Mouse (Mus musculus): ENCODE measurements around the gene Nemf. TPM values are rescaled to one million over a fixed set of nuclear protein-coding genes. Genes with fewer than 3 reads are reported as not detected.

Nemf gene
- polyA plus RNA-seq (2012): 0.12 and 0.79 TPM in 2 replicates

DNA sequence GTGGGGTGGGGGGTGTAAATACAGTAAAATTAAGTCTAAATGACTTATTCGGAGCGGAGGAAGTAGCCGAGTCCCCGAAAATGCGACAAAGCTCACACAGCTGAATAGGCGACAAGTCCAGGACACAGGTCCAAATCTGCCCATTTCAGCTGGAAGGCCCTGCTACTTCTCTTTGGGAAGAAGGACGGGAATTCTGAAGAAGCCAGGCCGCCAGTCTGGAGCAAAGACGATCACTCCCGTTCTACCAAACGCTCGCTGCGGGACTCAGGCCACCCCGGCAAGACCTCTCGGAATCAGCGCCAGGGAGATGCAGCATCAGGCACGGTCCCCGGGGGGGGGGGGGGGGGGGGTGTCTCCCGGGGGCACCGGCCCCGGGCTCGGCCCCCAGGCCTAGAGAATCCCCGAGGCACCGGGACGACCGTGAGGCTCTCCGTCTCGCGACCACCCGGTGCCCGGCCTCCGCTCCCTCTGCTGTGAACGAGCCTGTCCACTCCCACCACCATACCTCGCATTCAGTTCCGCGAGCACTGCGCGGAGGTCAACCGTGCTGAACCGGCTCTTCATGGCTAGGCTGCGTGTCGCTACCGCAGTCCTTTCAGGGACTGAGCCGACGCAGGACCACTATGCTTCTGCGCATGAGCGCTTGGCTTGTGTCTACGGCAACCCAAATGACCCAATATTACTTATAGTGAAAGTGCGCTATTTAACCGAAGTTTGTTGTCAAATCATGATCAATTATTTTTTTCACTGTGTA lies at the start of gene Nemf:
TSS of gene Nemf (minus strand) at position 620 of the 754 bp plus-strand sequence.
- peaks cover 18% of the 10 kb centered on the region for H3K4me1 ChIP-seq (ENCODE audit: control insufficient read depth)
- peaks cover 35% of the 10 kb centered on the region for H3K36me3 ChIP-seq (ENCODE audit: control insufficient read depth)
- no peaks in the 10 kb centered on the region for H3K27me3 ChIP-seq (ENCODE audit: control insufficient read depth)
- no peak for TF ChIP-seq TAL1 (IDR thresholded peaks at IDR 0.05; ENCODE audit: low read length)
- no peak for TF ChIP-seq GATA1 (IDR thresholded peaks at IDR 0.05; ENCODE audit: low read length)
- no peaks in the 10 kb centered on the region for H3K9me3 ChIP-seq (ENCODE audit: control insufficient read depth, low read length)
- peak within 1 kb of the TSS; percentile 100 for H3K4me3 ChIP-seq (replicated peaks)

DNA sequence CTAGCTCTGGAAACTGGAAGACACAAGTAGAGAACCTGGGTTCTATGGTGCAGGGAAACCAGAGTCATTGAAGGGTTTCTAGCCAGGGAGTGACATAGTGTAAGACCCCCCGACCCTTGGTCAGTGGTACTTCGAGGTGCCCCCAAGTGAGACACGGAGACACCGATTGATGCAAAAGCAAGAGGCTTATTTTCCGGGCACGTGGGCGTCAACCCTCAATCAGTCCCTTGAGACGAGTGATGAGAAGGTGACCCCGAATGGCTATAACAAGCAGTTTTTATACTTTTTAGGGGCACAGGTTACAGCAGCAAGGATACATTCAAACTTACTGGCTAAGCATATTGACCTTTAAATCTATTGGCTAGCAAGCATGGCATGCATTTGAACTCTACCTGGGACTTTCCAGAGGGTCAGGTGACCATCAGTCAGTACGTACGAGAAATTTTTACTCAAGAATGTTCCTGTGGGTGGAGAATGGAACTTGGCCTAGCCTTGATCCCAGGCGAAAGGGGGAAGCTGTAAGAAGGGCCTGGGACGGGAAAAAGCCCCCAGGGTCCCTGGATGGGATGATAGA lies 45.7 kb upstream of the Nemf start:
- Histone ChIP-seq H3K9me3 (ENCODE audit: control insufficient read depth, low read length) (no peaks in the 10 kb centered on the region), H3K36me3 (ENCODE audit: control insufficient read depth) (no peaks in the 10 kb centered on the region), H3K4me1 (ENCODE audit: control insufficient read depth) (no peaks in the 10 kb centered on the region), H3K27me3 (ENCODE audit: control insufficient read depth) (no peaks in the 10 kb centered on the region), H3K4me3 (replicated peaks) (no peak overlapping the region)
- TF ChIP-seq TAL1 (IDR thresholded peaks at IDR 0.05; ENCODE audit: low read length): no peak
- TF ChIP-seq GATA1 (IDR thresholded peaks at IDR 0.05; ENCODE audit: low read length): no peak

DNA sequence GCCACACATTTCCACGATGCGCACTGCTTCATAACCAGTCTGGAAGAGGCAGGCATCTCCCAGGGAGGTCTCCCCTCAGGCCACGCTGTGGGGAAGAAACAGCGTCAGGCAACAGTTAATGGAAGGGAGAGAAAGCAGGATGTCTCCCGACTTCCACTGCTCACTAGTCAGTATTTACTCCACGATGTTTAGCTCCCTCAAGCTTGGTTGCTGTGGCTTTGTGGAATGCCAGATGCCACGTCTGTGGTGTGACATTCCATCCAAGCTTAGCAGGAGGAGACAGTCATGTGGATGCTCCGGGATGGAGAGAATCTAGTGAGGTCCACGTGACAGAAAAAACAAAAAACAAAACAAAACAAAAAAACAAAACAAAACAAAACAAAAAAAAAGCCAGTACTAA lies 45.1 kb upstream of the Nemf start:
- no peak for TF ChIP-seq GATA1 (IDR thresholded peaks at IDR 0.05; ENCODE audit: low read length)
- no peak for TF ChIP-seq TAL1 (IDR thresholded peaks at IDR 0.05; ENCODE audit: low read length)
- H3K9me3 ChIP-seq (ENCODE audit: control insufficient read depth, low read length): no peaks in the 10 kb centered on the region
- H3K27me3 ChIP-seq (ENCODE audit: control insufficient read depth): no peaks in the 10 kb centered on the region
- H3K36me3 ChIP-seq (ENCODE audit: control insufficient read depth): no peaks in the 10 kb centered on the region
- H3K4me1 ChIP-seq (ENCODE audit: control insufficient read depth): no peaks in the 10 kb centered on the region
- no peak overlapping the region for H3K4me3 ChIP-seq (replicated peaks)

DNA sequence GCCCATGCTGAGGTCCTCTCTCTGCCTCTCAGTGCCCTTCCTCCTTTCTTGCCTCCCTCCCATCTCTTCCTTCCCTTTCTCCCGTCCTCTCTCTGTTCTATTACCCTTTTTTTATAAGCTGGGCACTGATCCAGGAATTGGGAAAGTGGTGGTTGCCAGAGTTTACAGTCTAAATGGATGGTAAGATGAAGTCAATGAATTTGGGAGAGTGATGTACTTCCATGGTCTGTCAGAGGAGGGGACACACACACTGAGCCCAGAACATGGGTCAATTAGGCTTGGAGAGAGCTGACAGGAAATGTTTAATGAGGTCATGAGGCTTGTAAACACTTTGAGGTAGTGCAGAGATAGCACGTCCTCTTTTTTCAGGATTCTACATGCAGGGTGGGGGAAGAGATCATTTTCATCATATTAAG lies 43.9 kb upstream of the Nemf start:
- Histone ChIP-seq H3K36me3 (ENCODE audit: control insufficient read depth) (no peaks in the 10 kb centered on the region), H3K4me1 (ENCODE audit: control insufficient read depth) (no peaks in the 10 kb centered on the region), H3K27me3 (ENCODE audit: control insufficient read depth) (no peaks in the 10 kb centered on the region), H3K4me3 (replicated peaks) (no peak overlapping the region), H3K9me3 (ENCODE audit: control insufficient read depth, low read length) (no peaks in the 10 kb centered on the region)
- TF ChIP-seq TAL1 (IDR thresholded peaks at IDR 0.05; ENCODE audit: low read length): no peak
- TF ChIP-seq GATA1 (IDR thresholded peaks at IDR 0.05; ENCODE audit: low read length): no peak

DNA sequence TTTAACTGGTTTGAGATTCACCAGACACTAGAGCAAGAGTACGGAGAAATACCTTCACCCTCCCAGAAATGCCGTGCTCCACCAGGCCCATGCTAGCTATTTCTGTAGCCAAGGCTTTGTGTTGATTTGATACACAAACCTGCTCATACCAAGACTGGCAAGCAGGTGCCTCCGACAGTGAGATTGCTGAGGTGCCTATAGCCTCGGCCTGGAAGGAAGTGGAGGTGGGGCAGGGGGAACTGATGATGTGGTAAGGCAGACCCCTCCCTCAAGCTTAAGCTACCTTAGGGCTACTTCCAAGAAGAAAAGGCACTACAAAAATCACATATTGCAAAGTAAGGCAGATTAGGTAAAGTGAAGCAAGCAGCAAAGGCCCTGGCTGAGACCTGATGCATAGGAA lies 43.4 kb upstream of the Nemf start:
- Histone ChIP-seq H3K9me3 (ENCODE audit: control insufficient read depth, low read length) (no peaks in the 10 kb centered on the region), H3K36me3 (ENCODE audit: control insufficient read depth) (no peaks in the 10 kb centered on the region), H3K4me1 (ENCODE audit: control insufficient read depth) (no peaks in the 10 kb centered on the region), H3K27me3 (ENCODE audit: control insufficient read depth) (no peaks in the 10 kb centered on the region), H3K4me3 (replicated peaks) (no peak overlapping the region)
- TF ChIP-seq TAL1 (IDR thresholded peaks at IDR 0.05; ENCODE audit: low read length) (no peak), GATA1 (IDR thresholded peaks at IDR 0.05; ENCODE audit: low read length) (no peak)

DNA sequence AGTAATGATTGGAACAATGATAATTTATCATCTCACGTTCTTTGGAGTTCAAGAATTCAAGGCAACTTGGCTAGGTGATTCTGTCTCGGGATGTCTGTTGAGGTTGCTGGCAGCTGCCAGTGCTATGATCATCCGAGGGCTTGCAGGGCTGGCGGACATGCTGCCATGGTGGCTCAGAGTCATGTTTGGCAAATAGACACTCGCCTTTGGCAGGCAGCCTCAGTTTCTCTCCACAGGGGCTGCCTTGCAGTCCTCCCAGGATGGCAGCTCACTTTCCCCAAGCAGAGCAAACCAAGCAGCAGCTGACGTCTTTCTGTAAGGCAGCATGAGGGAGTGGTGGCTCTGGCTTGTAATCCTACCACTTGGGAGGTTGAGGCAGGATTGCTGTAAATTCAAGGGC lies 37.5 kb upstream of the Nemf start:
- TF ChIP-seq GATA1 (IDR thresholded peaks at IDR 0.05; ENCODE audit: low read length): no peak
- TF ChIP-seq TAL1 (IDR thresholded peaks at IDR 0.05; ENCODE audit: low read length): no peak
- Histone ChIP-seq H3K9me3 (ENCODE audit: control insufficient read depth, low read length) (no peaks in the 10 kb centered on the region), H3K4me1 (ENCODE audit: control insufficient read depth) (peaks cover 5% of the 10 kb centered on the region), H3K4me3 (replicated peaks) (no peak overlapping the region), H3K36me3 (ENCODE audit: control insufficient read depth) (no peaks in the 10 kb centered on the region), H3K27me3 (ENCODE audit: control insufficient read depth) (peaks cover 2% of the 10 kb centered on the region; the same call in 1 of the 2 replicates)

DNA sequence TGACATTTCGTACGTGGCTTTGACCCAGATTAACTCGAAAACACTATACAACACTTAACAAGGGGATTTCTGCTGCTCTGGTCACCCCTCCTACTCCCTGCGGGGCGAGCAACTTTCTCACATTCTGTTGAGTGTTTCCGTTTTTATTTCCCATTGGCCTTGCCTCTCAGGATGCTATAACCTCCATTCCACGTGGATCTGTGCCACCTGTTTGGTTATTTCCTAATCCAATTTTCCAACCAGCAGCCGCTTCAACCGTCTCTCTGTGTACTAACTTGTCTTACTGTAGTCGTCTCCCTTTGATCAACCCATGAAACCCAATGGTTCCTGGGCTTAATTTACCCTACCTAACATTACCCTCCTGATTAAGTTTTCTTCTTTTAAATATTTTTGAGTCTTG lies 36.1 kb upstream of the Nemf start:
- Histone ChIP-seq H3K4me3 (replicated peaks) (no peak overlapping the region), H3K27me3 (ENCODE audit: control insufficient read depth) (peaks cover 2% of the 10 kb centered on the region; the same call in 1 of the 2 replicates), H3K4me1 (ENCODE audit: control insufficient read depth) (peaks cover 5% of the 10 kb centered on the region), H3K36me3 (ENCODE audit: control insufficient read depth) (no peaks in the 10 kb centered on the region), H3K9me3 (ENCODE audit: control insufficient read depth, low read length) (no peaks in the 10 kb centered on the region)
- TF ChIP-seq GATA1 (IDR thresholded peaks at IDR 0.05; ENCODE audit: low read length): no peak
- no peak for TF ChIP-seq TAL1 (IDR thresholded peaks at IDR 0.05; ENCODE audit: low read length)

DNA sequence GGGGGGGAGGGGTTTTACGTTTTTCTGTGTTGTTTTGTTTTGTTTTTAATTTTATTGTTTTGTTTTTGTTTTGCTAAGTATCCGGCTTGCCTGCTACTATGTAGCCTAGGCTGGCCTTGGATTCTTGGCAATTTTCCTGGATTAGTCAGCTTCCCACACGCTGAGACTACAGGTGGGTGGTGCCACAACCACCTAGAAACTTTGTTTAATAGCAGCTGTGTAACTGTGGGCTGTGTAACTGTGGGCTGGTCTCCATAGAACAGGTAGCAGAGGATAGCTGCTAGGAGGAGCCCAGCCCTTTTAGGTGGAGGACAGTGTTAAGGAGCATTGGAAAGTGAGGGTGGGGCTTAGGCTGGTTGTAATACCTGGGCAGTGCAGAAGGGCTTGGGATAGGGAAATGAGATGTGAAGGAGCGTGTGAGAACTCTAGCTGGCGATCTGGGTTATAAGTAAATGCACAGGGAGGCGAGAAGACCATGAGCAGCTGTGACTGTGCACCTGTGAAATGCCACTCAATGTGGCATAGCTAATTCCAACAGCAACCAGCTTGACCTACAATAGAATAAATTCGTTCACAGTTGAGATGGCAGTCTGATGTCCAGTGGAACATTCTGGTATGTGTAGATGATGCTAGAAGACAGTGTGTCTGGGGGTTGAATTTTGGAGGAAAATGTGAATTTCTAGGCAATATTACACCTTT lies 33.2 kb upstream of the Nemf start:
- H3K36me3 ChIP-seq (ENCODE audit: control insufficient read depth): no peaks in the 10 kb centered on the region
- H3K9me3 ChIP-seq (ENCODE audit: control insufficient read depth, low read length): no peaks in the 10 kb centered on the region
- H3K4me3 ChIP-seq (replicated peaks): no peak overlapping the region
- TF ChIP-seq GATA1 (IDR thresholded peaks at IDR 0.05; ENCODE audit: low read length): no peak
- TF ChIP-seq TAL1 (IDR thresholded peaks at IDR 0.05; ENCODE audit: low read length): no peak
- peaks cover 2% of the 10 kb centered on the region; the same call in 1 of the 2 replicates for H3K27me3 ChIP-seq (ENCODE audit: control insufficient read depth)
- peaks cover 5% of the 10 kb centered on the region for H3K4me1 ChIP-seq (ENCODE audit: control insufficient read depth)

DNA sequence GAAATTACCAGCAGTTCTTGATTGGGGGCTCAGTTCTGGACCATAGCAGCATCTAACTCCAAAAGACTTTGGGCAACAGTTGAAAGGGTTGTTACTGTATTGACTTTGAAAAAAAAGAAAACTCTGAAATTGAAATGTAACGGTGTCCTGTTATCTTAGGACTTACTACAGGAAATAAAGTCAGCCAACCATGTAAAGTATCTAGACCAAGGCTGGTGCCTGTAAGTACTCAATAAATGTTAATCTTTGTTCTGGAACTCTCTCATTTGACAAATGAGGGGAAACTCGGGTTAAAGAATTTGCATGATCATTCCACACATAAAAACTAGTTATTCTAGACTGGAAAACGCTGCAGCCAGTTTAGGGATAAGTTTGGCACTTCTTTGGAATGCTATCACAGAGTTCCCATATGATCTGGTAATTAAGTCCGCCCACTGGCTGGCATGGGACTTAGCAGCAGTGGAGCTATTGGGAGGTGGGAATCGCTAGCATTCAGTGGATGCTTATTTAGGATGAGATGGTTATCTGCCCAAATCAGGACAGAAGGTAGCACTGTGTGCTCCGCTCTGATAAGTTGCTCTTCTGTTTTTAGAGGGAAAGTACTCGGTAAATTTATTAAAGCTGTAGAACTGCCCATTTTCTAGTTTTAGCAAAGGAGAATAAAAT lies 32.4 kb upstream of the Nemf start:
- H3K27me3 ChIP-seq (ENCODE audit: control insufficient read depth): no peaks in the 10 kb centered on the region
- no peak overlapping the region for H3K4me3 ChIP-seq (replicated peaks)
- no peaks in the 10 kb centered on the region for H3K36me3 ChIP-seq (ENCODE audit: control insufficient read depth)
- peaks cover 3% of the 10 kb centered on the region for H3K4me1 ChIP-seq (ENCODE audit: control insufficient read depth)
- no peaks in the 10 kb centered on the region for H3K9me3 ChIP-seq (ENCODE audit: control insufficient read depth, low read length)
- TF ChIP-seq GATA1 (IDR thresholded peaks at IDR 0.05; ENCODE audit: low read length): no peak
- no peak for TF ChIP-seq TAL1 (IDR thresholded peaks at IDR 0.05; ENCODE audit: low read length)
